Mouse (Mus musculus): Measurements from ENCODE around the gene Tmem132d. TPM values are rescaled to one million over a fixed set of nuclear protein-coding genes. Genes with fewer than 3 reads are reported as not detected.

Tmem132d gene
- polyA plus RNA-seq, 1 experiment from 2014 or later, result not detected

DNA sequence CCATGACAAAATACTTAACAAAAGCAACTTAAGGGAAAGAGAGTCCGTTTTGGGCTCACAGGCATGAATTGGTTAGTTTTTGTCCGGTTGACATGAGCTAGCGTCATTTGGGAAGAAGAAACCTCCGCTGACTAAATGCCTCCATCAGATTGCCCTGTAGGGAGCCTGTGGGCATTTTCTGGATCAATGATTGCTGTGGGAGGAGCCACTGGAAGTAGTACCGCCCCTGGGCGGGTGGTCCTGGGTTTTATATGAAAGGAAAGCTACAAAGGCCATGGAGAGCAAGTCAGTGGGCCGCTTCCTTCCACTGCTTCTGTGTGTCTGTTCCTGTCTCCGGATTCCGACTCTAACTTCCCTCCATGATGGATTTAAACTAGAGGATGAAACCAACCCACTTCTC lies 909 bp upstream of the Tmem132d start:
- no peaks in the 10 kb centered on the region for H3K79me2 ChIP-seq (ENCODE audit: inconsistent target)
- H3K27ac ChIP-seq, result no peak overlapping the region
- H3K36me3 ChIP-seq (ENCODE audit: inconsistent target), result no peaks in the 10 kb centered on the region
- 43% methylated on average over 9 of the region's 9 CpGs for WGBS (ENCODE audit: missing documents)
- H3K4me3 ChIP-seq (ENCODE audit: inconsistent target), result no peak overlapping the region

DNA sequence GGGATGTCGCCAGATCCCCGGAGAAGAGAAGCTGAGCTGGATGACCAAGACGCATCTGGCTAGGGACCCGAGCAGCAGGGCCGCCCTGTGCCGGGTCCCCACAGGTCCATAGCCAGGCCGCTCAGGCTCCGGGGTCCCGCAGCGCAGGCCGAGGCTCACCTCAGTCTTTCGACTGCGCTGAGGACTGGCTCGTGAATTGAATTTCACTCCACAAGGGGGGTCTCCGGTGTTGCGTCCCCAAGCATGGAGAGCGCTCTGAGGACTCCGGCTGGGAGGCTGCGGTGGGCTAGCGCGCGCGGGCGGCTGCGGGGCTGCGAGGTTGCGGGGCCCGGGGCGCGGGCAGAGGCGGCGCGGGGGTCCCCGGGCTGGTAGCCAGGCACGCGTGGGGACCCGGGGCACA lies 455 bp downstream of the Tmem132d start:
- 8% methylated on average over 22 of the region's 37 CpGs for WGBS (ENCODE audit: missing documents)
- H3K4me3 ChIP-seq (ENCODE audit: inconsistent target), result no peak overlapping the region
- H3K36me3 ChIP-seq (ENCODE audit: inconsistent target), result no peaks in the 10 kb centered on the region
- H3K79me2 ChIP-seq (ENCODE audit: inconsistent target), result no peaks in the 10 kb centered on the region
- H3K27ac ChIP-seq, result no peak overlapping the region

- H3K27ac ChIP-seq, result no peak overlapping the region
- H3K36me3 ChIP-seq (ENCODE audit: inconsistent target), result no peaks in the 10 kb centered on the region
- no peak overlapping the region for H3K4me3 ChIP-seq (ENCODE audit: inconsistent target)
- H3K79me2 ChIP-seq (ENCODE audit: inconsistent target), result no peaks in the 10 kb centered on the region
- WGBS (ENCODE audit: missing documents), result 81% methylated on average over 4 of the region's 4 CpGs
Observed at GRCm38 (mm10) chr5:128424636-128425035, 8.2 kb downstream of the Tmem132d start.

DNA sequence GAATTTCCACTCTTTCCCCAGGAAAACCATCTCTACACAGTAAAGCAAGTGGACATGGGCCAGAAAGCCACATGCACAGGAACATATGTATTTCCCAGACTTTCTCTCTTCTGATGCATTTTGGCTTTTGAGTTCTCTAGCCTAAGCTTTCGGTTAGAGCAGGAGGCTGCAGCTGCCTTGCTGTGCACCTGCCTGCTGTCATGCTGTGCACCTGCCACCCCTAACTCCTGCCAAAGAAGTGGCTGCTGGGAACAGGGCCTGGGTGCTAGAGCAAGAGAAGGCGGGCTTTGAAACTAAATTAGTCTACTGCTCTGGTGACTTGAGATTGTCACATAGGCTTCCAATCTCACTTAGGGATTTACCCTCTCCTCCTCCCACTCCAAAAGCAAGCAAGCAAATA lies 8.7 kb downstream of the Tmem132d start:
- Histone ChIP-seq H3K36me3 (ENCODE audit: inconsistent target) (no peaks in the 10 kb centered on the region), H3K4me3 (ENCODE audit: inconsistent target) (no peak overlapping the region), H3K79me2 (ENCODE audit: inconsistent target) (no peaks in the 10 kb centered on the region), H3K27ac (no peak overlapping the region)
- 87% methylated on average over 2 of the region's 2 CpGs for WGBS (ENCODE audit: missing documents)

- Histone ChIP-seq H3K27ac (no peak overlapping the region), H3K36me3 (ENCODE audit: inconsistent target) (no peaks in the 10 kb centered on the region)
- 82% methylated on average over 2 of the region's 2 CpGs for WGBS (ENCODE audit: missing documents)
Observed at GRCm38 (mm10) chr5:128422090-128422489, 10.8 kb downstream of the Tmem132d start.

GRCm38 (mm10) chr5:128418149-128418710 lies 14.6 kb downstream of the Tmem132d start:
- Histone ChIP-seq H3K36me3 (ENCODE audit: inconsistent target) (no peaks in the 10 kb centered on the region), H3K79me2 (ENCODE audit: inconsistent target) (no peaks in the 10 kb centered on the region), H3K27ac (no peak overlapping the region), H3K4me3 (ENCODE audit: inconsistent target) (no peak overlapping the region)
- WGBS (ENCODE audit: missing documents), result 90% methylated on average over 10 of the region's 11 CpGs

More at GRCm38 (mm10) chr5:128422090-128422489, 10.8 kb downstream of the Tmem132d start:
- Histone ChIP-seq H3K4me3 (ENCODE audit: inconsistent target) (no peak overlapping the region), H3K79me2 (ENCODE audit: inconsistent target) (no peaks in the 10 kb centered on the region)

- no peak overlapping the region for H3K27ac ChIP-seq
- H3K4me3 ChIP-seq (ENCODE audit: inconsistent target), result no peak overlapping the region
- H3K79me2 ChIP-seq (ENCODE audit: inconsistent target), result no peaks in the 10 kb centered on the region
- H3K36me3 ChIP-seq (ENCODE audit: inconsistent target), result no peaks in the 10 kb centered on the region
- WGBS (ENCODE audit: missing documents), result 70% methylated on average over 8 of the region's 8 CpGs
Observed at GRCm38 (mm10) chr5:128414056-128414455, 18.8 kb downstream of the Tmem132d start.

GRCm38 (mm10) chr5:128412306-128412705 lies 20.6 kb downstream of the Tmem132d start:
- 60% methylated on average over 6 of the region's 6 CpGs for WGBS (ENCODE audit: missing documents)
- no peak overlapping the region for H3K4me3 ChIP-seq (ENCODE audit: inconsistent target)
- no peaks in the 10 kb centered on the region for H3K36me3 ChIP-seq (ENCODE audit: inconsistent target)
- H3K27ac ChIP-seq, result no peak overlapping the region
- no peaks in the 10 kb centered on the region for H3K79me2 ChIP-seq (ENCODE audit: inconsistent target)

DNA sequence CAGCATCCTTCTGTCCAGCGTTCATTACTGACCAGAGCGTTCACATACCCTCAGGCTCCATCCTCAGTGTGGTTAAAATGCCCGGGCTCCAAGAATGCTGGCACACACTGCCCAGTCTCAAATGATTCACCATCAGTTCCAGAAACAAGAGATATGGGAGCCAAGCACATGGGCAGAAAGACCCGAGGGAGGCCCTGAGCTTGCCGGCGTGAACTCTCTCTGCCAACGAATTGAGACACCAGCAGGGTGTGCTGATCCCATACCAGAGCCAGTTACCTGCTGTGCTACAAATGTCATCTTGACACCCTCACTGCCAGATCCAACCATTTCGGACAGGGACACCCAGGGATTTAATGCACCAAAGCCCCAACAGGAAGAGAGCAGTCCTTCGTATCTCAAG lies 25.3 kb downstream of the Tmem132d start:
- Histone ChIP-seq H3K27ac (no peak overlapping the region), H3K79me2 (ENCODE audit: inconsistent target) (no peaks in the 10 kb centered on the region)
- 86% methylated on average over 9 of the region's 9 CpGs for WGBS (ENCODE audit: missing documents)

GRCm38 (mm10) chr5:128405071-128405470 lies 27.8 kb downstream of the Tmem132d start:
- Histone ChIP-seq H3K27ac (no peak overlapping the region), H3K79me2 (ENCODE audit: inconsistent target) (no peaks in the 10 kb centered on the region), H3K36me3 (ENCODE audit: inconsistent target) (no peaks in the 10 kb centered on the region), H3K4me3 (ENCODE audit: inconsistent target) (no peak overlapping the region)
- WGBS (ENCODE audit: missing documents), result 90% methylated on average over 8 of the region's 8 CpGs

More for the DNA sequence above, 25.3 kb downstream of the Tmem132d start:
- H3K36me3 ChIP-seq (ENCODE audit: inconsistent target), result no peaks in the 10 kb centered on the region
- H3K4me3 ChIP-seq (ENCODE audit: inconsistent target), result no peak overlapping the region

GRCm38 (mm10) chr5:128404223-128404622 lies 28.7 kb downstream of the Tmem132d start:
- H3K4me3 ChIP-seq (ENCODE audit: inconsistent target), result no peak overlapping the region
- 92% methylated on average over 3 of the region's 3 CpGs for WGBS (ENCODE audit: missing documents)
- H3K36me3 ChIP-seq (ENCODE audit: inconsistent target), result no peaks in the 10 kb centered on the region
- H3K27ac ChIP-seq, result no peak overlapping the region
- H3K79me2 ChIP-seq (ENCODE audit: inconsistent target), result no peaks in the 10 kb centered on the region

DNA sequence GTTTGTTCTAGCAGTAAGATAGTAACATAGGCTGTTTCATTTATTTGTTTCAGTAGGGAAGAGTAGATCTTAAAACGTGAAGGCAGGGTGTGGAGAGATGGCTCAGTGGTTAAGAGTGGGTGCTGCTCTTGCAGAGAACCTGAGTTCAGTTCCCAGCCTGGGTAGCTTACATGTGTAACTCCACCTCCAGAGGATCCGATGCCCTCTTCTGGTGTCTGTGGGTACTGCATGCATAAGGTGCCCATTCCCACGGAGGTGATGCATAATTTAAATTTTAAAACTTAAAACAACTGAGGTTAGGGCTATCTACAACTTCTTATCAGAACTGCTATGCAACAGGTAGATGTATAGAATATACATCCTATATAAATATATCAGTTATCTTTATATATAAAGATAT lies 40.5 kb downstream of the Tmem132d start:
- WGBS (ENCODE audit: missing documents), result 82% methylated on average over 3 of the region's 3 CpGs
- Histone ChIP-seq H3K27ac (no peak overlapping the region), H3K4me3 (ENCODE audit: inconsistent target) (no peak overlapping the region), H3K79me2 (ENCODE audit: inconsistent target) (no peaks in the 10 kb centered on the region), H3K36me3 (ENCODE audit: inconsistent target) (no peaks in the 10 kb centered on the region)

- WGBS (ENCODE audit: missing documents), result 43% methylated on average over 4 of the region's 4 CpGs
- H3K36me3 ChIP-seq (ENCODE audit: inconsistent target), result no peaks in the 10 kb centered on the region
- no peaks in the 10 kb centered on the region for H3K79me2 ChIP-seq (ENCODE audit: inconsistent target)
Observed at GRCm38 (mm10) chr5:128389665-128390064, 43.2 kb downstream of the Tmem132d start.

DNA sequence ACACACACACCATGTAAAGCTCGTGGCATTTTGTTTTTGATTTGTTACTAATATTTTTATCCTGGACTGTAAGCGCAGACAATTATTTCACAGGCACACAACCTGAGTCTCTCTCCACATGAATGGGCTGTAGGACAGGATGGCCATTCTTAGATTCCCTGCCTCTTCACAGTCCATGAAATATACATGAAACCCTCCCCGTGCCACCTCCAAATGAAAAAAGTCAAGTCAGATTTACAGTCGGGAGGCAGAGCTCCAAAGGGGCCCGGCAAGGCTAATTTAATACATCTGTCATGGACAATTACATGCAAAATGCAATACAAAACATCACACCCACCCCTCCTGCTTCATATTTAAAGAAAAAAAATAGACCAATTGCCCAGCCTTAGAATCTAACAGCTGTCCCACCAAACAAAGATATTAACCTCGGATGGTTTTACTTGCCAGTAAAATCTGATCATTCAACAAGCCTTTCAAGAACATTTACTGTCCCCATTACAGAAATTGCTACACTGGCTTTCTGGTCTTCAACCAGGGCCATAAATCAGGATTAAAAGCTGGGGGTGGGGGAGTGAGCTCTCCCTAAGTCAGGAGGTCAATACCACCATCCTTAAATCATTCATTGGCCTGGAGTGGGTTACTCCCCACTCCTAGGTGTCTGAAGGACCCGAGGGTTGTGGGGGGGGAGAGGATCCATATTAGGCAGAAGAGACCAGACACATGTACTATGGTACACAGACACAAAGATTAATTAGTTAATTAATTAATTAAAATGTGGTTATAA lies 44.3 kb downstream of the Tmem132d start:
- 75% methylated on average over 6 of the region's 7 CpGs for WGBS (ENCODE audit: missing documents)
- no peaks in the 10 kb centered on the region for H3K36me3 ChIP-seq (ENCODE audit: inconsistent target)
- H3K4me3 ChIP-seq (ENCODE audit: inconsistent target), result no peak overlapping the region
- H3K79me2 ChIP-seq (ENCODE audit: inconsistent target), result no peaks in the 10 kb centered on the region
- no peak overlapping the region for H3K27ac ChIP-seq

More at GRCm38 (mm10) chr5:128389665-128390064, 43.2 kb downstream of the Tmem132d start:
- no peak overlapping the region for H3K27ac ChIP-seq
- H3K4me3 ChIP-seq (ENCODE audit: inconsistent target), result no peak overlapping the region

DNA sequence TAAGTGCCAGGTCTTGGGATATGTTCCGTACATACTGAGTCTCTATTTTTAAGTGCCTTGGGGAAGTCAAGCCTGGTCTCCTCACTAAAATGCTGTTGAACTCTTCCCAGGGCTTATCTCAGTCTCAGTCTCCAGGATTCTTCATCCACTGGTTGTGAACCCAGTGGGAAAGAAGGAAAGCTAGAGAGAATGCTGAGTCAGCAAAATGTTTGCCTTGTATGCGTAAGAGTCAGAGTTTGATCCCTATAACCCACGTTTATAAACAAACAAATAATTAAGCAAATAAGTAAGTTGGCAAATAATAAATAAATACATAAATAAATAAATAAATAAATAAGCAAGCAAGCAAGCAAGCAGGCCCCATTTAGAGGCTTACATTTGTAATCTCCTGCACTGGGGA lies 63.1 kb downstream of the Tmem132d start:
- WGBS (ENCODE audit: missing documents), result 81% methylated on average over 3 of the region's 3 CpGs
- Histone ChIP-seq H3K36me3 (ENCODE audit: inconsistent target) (no peaks in the 10 kb centered on the region), H3K79me2 (ENCODE audit: inconsistent target) (no peaks in the 10 kb centered on the region), H3K27ac (no peak overlapping the region), H3K4me3 (ENCODE audit: inconsistent target) (no peak overlapping the region)

All from macrophage (primary cell).